Mouse (Mus musculus): ENCODE measurements around the gene Appl1. TPM values are rescaled to one million over a fixed set of nuclear protein-coding genes. Genes with fewer than 3 reads are reported as not detected.
A peak's percentile ranks its signal among the peaks of the same experiment; 100 is the strongest.

Appl1 gene
- polyA plus RNA-seq (2016; fragmentation: Nextera tagmentation; extraction: Ambion mirVana) = 46.9 and 48.2 TPM in 2 replicates

DNA sequence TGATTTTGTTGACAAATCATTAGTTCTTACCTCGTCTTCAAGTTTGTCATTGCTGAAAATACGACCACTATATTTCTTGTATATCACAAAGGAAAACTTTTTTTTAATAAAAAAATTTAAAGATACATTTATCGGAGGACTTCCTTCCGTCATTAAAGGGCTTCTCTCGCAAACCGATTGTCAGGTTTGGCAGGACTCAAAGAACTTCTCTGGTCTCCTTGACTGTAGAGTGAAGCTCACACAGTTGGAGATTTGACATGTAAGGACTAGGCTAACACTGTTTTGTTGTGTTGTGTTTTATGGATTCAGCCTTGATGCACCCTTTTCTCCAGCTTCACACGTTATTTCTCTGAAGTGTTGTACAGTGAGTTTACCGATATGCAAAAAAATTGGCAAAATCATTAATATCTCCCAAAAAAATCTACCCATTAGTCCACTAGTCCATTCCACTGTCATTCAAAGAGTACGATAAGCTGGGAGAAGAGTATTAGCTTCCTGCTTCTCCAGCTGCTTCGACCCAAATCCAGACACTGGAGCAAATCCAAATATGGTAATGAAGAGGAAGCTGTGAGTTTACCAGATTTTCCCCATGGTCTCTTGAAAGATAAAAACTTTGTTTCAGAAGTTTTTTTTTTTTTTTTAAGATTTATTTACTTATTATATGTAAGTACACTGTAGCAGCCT is at the start of gene Appl1:
TSS of gene Appl1 (minus strand) at position 127 of the 684 bp plus-strand sequence.
- H3K9ac ChIP-seq (replicated peaks) = peak within 1 kb of the TSS; percentile 86
- H3K27me3 ChIP-seq = no peaks in the 10 kb centered on the region; the same call in 1 of the 2 replicates
- H3K9me3 ChIP-seq = no peaks in the 10 kb centered on the region
- no peaks in the 10 kb centered on the region for H3K36me3 ChIP-seq
- peak within 1 kb of the TSS; percentile 61 for H3K4me2 ChIP-seq (replicated peaks)
- ATAC-seq (ENCODE audit: low FRiP score, low read depth) = no peak
- H3K4me3 ChIP-seq = peak within 1 kb of the TSS; percentile 96
- WGBS = 47% methylated on average over 10 of the region's 10 CpGs
- peaks cover 11% of the 10 kb centered on the region for H3K4me1 ChIP-seq
- peak within 1 kb of the TSS; percentile 93 for H3K27ac ChIP-seq (replicated peaks)

DNA sequence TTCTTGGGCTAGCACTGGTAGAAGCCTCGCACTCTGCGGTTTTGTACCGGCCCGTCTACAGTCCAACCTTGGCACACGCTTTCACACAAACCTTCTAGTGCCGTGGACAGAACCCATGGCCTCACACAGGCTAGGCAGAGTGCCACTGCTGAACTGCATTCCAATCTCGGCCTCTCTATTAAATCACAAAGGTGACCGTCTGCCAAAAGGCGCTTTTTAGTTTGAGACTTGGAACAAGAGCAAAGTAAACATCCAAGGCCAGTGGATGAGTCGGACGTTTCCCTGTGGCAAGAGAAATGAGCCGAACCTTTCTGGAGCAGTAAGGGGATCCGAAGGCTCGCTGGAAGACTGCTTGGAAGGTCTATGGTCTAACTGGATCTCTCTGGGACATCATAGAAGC is 48.8 kb upstream of the Appl1 start:
- Histone ChIP-seq H3K9ac (replicated peaks) (no peak overlapping the region), H3K36me3 (no peaks in the 10 kb centered on the region), H3K4me1 (no peaks in the 10 kb centered on the region), H3K27me3 (no peaks in the 10 kb centered on the region), H3K4me2 (replicated peaks) (no peak overlapping the region), H3K4me3 (no peak overlapping the region), H3K9me3 (no peaks in the 10 kb centered on the region), H3K27ac (replicated peaks) (no peak overlapping the region)
- WGBS = 93% methylated on average over 14 of the region's 14 CpGs
- ATAC-seq (ENCODE audit: low FRiP score, low read depth) = no peak

DNA sequence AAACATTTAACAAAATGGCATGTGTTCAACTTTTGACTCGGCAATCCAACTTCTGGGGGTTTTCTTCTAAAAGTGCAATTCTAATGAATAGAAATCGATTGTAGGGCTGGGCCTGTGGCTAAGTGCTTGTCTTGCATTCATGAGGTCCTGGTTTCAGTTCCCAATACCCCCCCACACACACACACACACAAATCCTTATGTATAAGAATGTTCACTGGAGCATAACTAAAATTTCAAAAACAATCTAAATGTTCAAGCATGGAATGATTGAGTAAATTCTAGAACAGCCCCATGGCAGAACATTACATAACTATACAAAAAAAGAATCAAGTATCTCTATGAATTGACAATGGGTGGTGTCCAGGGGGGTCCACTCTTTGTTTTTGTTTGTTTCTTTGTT is 46.9 kb upstream of the Appl1 start:
- H3K4me2 ChIP-seq (replicated peaks) = no peak overlapping the region
- H3K27ac ChIP-seq (replicated peaks) = no peak overlapping the region
- no peaks in the 10 kb centered on the region for H3K36me3 ChIP-seq
- ATAC-seq (ENCODE audit: low FRiP score, low read depth) = no peak
- no peaks in the 10 kb centered on the region for H3K27me3 ChIP-seq
- H3K4me1 ChIP-seq = no peaks in the 10 kb centered on the region
- 89% methylated on average over 2 of the region's 2 CpGs for WGBS
- no peak overlapping the region for H3K9ac ChIP-seq (replicated peaks)
- H3K4me3 ChIP-seq = no peak overlapping the region
- no peaks in the 10 kb centered on the region for H3K9me3 ChIP-seq

DNA sequence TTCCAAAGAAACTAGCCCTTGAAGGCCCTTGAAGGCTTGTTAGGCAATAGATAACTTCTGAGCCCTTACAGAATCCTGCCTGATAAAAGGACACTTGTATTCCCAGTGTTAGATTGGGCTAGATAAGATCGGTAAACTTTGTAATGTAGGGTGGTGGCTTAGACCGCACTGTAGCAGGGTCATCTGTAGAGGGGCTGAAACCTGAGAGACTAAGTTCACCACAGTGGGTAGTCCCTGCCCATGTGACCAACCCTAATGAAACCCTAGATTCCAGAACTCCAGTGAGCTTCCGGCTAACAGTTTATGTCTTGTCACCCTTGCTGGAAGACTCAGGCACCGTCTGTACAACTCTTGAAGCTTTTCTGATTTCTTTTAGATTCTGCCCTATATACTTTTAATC is 42.6 kb upstream of the Appl1 start:
- Histone ChIP-seq H3K27ac (replicated peaks) (no peak overlapping the region), H3K4me2 (replicated peaks) (no peak overlapping the region), H3K4me3 (no peak overlapping the region), H3K9ac (replicated peaks) (no peak overlapping the region), H3K9me3 (no peaks in the 10 kb centered on the region), H3K27me3 (no peaks in the 10 kb centered on the region), H3K4me1 (no peaks in the 10 kb centered on the region), H3K36me3 (no peaks in the 10 kb centered on the region)
- 80% methylated on average over 4 of the region's 4 CpGs for WGBS
- ATAC-seq (ENCODE audit: low FRiP score, low read depth) = no peak

DNA sequence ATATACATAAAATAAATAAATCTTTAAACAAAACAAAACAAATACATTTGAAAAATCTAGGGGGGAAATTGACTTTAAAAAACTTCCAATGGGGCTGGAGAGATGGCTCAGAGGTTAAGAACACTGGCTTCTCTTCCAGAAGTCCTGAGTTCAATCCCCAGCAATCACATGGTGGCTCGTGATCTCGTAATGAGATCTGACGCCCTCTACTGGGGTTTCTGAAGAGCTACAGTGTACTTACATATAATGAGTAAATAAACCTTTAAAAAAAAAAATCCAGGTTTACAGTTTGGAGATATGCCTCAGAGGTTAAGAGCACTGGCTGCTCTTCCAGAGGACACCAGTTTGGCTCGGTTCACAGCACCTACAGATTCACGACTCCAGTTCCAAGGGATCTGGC is 40.5 kb upstream of the Appl1 start:
- Histone ChIP-seq H3K9ac (replicated peaks) (no peak overlapping the region), H3K27me3 (peaks cover 6% of the 10 kb centered on the region), H3K36me3 (no peaks in the 10 kb centered on the region), H3K4me1 (no peaks in the 10 kb centered on the region; the same call in 1 of the 2 replicates), H3K4me3 (no peak overlapping the region), H3K9me3 (no peaks in the 10 kb centered on the region), H3K27ac (replicated peaks) (no peak overlapping the region), H3K4me2 (replicated peaks) (no peak overlapping the region)
- no peak for ATAC-seq (ENCODE audit: low FRiP score, low read depth)
- 84% methylated on average over 5 of the region's 5 CpGs for WGBS

DNA sequence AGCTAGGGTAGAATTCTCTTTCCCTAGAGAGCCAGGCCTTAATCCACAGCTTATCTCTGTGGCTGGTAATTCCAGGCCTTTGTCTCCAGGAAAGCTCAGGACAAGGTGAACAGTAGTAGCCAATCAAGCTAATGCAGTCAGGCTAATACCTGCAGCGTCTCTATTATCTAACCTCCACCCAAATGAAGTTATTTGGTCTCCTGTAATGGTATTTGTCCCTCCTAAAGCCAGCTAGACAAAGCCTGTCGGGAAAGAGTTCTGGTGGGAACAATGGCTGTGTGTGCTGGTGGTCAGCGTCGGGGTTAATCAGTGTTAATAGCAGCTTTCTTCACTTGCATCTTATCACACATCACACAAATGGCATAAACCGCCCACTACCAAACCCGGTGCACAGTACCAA is 34.9 kb upstream of the Appl1 start:
- Histone ChIP-seq H3K4me2 (replicated peaks) (no peak overlapping the region), H3K9ac (replicated peaks) (no peak overlapping the region), H3K27ac (replicated peaks) (no peak overlapping the region), H3K4me1 (peaks cover 7% of the 10 kb centered on the region), H3K4me3 (no peak overlapping the region), H3K9me3 (no peaks in the 10 kb centered on the region), H3K36me3 (no peaks in the 10 kb centered on the region), H3K27me3 (peaks cover 12% of the 10 kb centered on the region)
- no peak for ATAC-seq (ENCODE audit: low FRiP score, low read depth)
- WGBS = 9% methylated on average over 6 of the region's 6 CpGs

DNA sequence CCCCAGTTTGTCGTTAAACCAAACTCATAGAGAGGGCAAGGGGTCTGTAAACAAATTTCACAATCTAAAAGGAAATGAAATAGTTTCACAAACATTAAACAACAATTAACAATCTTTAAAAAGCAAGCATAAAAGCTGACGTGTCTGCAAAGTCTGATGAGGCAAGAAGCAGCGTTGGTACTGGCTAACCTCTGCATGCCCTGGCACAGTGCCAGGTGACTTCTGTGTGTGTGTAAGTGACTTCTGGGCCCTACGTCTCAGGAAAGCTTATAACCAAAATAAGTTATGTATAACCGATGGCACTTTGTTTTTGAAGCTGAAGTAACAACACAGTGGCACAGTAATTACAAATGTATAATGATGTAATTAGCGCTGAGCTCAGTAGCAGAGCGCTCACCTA is 33.9 kb upstream of the Appl1 start:
- H3K4me2 ChIP-seq (replicated peaks) = no peak overlapping the region
- no peak overlapping the region for H3K27ac ChIP-seq (replicated peaks)
- ATAC-seq (ENCODE audit: low FRiP score, low read depth) = no peak
- H3K27me3 ChIP-seq = peaks cover 17% of the 10 kb centered on the region
- no peaks in the 10 kb centered on the region for H3K36me3 ChIP-seq
- H3K4me1 ChIP-seq = peaks cover 11% of the 10 kb centered on the region
- H3K9me3 ChIP-seq = no peaks in the 10 kb centered on the region
- no peak overlapping the region for H3K4me3 ChIP-seq
- 76% methylated on average over 7 of the region's 7 CpGs for WGBS
- H3K9ac ChIP-seq (replicated peaks) = no peak overlapping the region

DNA sequence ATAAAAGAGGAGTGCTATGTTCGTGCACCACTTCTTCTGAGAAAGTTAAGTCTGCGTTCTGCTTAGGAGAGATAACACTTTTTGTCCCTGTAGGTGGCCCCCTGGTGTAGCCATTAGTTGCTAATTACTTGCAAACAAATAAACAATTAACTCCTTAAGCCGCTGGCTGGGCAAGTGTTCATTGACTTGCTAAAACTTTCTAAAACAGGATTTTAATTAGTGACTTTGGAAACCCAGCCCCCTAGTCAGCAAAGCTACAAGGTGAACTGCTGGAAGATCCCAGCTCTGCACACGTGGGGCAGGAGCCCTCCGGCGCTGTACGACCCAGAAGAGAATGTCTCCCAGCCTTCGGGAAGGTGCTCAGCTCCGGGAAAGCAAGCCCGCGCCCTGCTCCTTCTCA is 29.4 kb upstream of the Appl1 start:
- H3K27ac ChIP-seq (replicated peaks) = no peak overlapping the region
- H3K9ac ChIP-seq (replicated peaks) = no peak overlapping the region
- H3K9me3 ChIP-seq = no peaks in the 10 kb centered on the region
- peaks cover 4% of the 10 kb centered on the region; the same call in 1 of the 2 replicates for H3K4me1 ChIP-seq
- peaks cover 15% of the 10 kb centered on the region for H3K27me3 ChIP-seq
- no peak overlapping the region for H3K4me2 ChIP-seq (replicated peaks)
- H3K36me3 ChIP-seq = no peaks in the 10 kb centered on the region
- no peak overlapping the region for H3K4me3 ChIP-seq
- no peak for ATAC-seq (ENCODE audit: low FRiP score, low read depth)
- 3% methylated on average over 11 of the region's 11 CpGs for WGBS

DNA sequence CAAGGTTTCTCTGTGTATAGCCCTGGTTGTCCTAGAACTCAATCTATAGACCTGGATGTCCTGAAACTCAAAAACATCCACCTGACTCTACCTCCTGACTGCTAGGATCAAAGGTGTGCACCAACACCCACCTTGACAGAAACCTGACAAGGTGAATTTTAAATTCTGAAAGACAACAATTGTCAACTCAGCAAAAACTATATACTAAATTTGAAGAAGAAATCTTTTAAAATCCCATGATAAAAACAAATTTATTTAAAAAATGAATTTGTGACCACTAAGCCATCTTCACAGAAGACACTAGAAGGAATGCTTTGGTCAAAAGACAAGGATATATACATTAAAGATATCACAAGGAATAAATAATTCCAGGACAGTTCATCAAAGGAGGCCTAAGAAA is 25.2 kb upstream of the Appl1 start:
- H3K27me3 ChIP-seq = peaks cover 12% of the 10 kb centered on the region
- H3K27ac ChIP-seq (replicated peaks) = no peak overlapping the region
- H3K4me1 ChIP-seq = peaks cover 8% of the 10 kb centered on the region
- H3K9ac ChIP-seq (replicated peaks) = no peak overlapping the region
- H3K36me3 ChIP-seq = no peaks in the 10 kb centered on the region
- no peak for ATAC-seq (ENCODE audit: low FRiP score, low read depth)
- H3K4me2 ChIP-seq (replicated peaks) = no peak overlapping the region
- H3K9me3 ChIP-seq = no peaks in the 10 kb centered on the region
- no peak overlapping the region for H3K4me3 ChIP-seq

DNA sequence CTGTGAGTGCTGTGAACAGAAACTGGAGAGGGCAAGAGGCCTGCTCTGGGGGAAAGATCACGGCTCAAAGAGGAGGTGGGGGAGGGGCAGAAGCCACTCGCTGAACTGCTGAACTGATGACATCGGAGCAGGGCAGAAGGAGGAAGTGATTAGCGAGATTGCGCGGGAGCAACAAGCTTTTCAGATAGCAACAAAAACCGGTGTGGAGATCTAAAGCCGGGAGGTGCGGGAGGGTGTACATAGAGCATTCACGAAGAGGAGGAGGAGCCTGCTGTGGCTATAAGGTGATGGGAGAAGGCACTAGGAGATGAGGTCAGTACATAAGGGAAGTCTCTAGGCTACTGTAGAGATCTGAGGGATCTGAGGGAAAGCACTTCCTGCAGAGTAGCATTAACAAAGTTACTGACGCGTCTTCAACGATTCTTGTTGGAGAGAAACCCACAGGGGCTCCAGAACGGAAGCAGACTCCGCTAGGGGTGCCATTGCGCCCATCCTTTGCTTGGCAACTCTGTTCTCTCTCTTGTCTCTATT is 23.2 kb upstream of the Appl1 start, which contains the start of gene Hesx1:
TSS of gene Hesx1 (plus strand) at position 206 of the 531 bp plus-strand sequence.
- Histone ChIP-seq H3K9ac (replicated peaks) (peak within 1 kb of the TSS; percentile 39; the same call in 1 of the 2 replicates), H3K27ac (replicated peaks) (no peak within 1 kb of the TSS)
- ATAC-seq (ENCODE audit: low FRiP score, low read depth) = no peak

DNA sequence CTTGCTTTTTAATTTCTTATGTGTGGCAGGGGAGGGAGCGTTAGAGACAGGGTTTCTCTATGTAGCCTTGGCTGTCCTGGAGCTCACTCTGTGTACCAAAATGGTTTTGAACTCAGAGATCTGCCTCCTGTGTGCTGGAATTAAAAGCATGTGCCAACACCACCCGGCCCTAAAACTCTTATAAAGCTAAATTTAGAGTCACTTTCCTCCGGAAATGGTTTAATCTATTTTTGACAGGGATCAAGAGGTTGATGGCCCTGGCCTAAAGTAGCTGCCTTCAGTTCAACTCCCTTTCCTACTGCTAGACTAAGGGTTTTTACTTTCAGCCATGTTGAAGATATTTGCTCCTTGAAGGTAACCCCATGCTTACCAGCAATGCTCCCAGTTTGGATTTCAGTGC is 22.4 kb upstream of the Appl1 start:
- H3K9me3 ChIP-seq = no peaks in the 10 kb centered on the region
- no peak overlapping the region for H3K9ac ChIP-seq (replicated peaks)
- WGBS = 67% methylated on average over 3 of the region's 3 CpGs
- no peak overlapping the region for H3K4me2 ChIP-seq (replicated peaks)
- H3K4me3 ChIP-seq = no peak overlapping the region
- no peak for ATAC-seq (ENCODE audit: low FRiP score, low read depth)
- H3K36me3 ChIP-seq = no peaks in the 10 kb centered on the region
- no peaks in the 10 kb centered on the region for H3K27me3 ChIP-seq
- H3K4me1 ChIP-seq = peaks cover 4% of the 10 kb centered on the region
- H3K27ac ChIP-seq (replicated peaks) = no peak overlapping the region

More for the DNA sequence above, 23.2 kb upstream of the Appl1 start, which contains the start of gene Hesx1:
- peak within 1 kb of the TSS; percentile 32 for H3K4me3 ChIP-seq
- 0 out of 2 replicates have a peak, but pooled peaks cover 1% of the 10 kb centered on the region for H3K27me3 ChIP-seq
- no peaks in the 10 kb centered on the region for H3K9me3 ChIP-seq
- peak within 1 kb of the TSS; percentile 52 for H3K4me2 ChIP-seq (replicated peaks)
- H3K4me1 ChIP-seq = peaks cover 4% of the 10 kb centered on the region
- no peaks in the 10 kb centered on the region for H3K36me3 ChIP-seq
- WGBS = 9% methylated on average over 16 of the region's 16 CpGs

DNA sequence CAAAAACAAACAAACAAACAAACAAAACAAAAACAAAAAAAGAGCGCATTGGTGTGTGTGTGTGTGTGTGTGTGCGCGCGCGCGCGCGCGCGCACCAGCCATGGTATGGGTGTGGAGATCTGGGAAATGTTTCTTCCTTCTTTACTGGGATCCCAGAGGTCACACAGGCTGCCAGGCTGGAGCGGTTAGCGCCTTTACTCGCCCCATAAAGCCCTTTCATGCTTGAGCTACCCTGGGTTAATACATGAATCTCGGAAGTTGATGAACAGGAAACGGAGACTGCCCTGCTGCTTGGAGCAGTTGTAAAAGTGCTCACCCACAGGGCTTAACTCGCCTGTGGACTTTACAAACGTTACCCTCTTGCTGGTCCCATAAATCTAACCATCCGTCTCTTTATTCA is 20.6 kb upstream of the Appl1 start:
- no peak overlapping the region for H3K9ac ChIP-seq (replicated peaks)
- WGBS = 64% methylated on average over 18 of the region's 18 CpGs

More for the DNA sequence above, 20.6 kb upstream of the Appl1 start:
- Histone ChIP-seq H3K4me1 (peaks cover 4% of the 10 kb centered on the region), H3K9me3 (no peaks in the 10 kb centered on the region), H3K27me3 (no peaks in the 10 kb centered on the region), H3K27ac (replicated peaks) (no peak overlapping the region), H3K36me3 (no peaks in the 10 kb centered on the region), H3K4me2 (replicated peaks) (no peak overlapping the region), H3K4me3 (no peak overlapping the region)
- no peak for ATAC-seq (ENCODE audit: low FRiP score, low read depth)
